Mouse (Mus musculus): Measurements from ENCODE around the gene Arhgap1.

Arhgap1 gene

DNA sequence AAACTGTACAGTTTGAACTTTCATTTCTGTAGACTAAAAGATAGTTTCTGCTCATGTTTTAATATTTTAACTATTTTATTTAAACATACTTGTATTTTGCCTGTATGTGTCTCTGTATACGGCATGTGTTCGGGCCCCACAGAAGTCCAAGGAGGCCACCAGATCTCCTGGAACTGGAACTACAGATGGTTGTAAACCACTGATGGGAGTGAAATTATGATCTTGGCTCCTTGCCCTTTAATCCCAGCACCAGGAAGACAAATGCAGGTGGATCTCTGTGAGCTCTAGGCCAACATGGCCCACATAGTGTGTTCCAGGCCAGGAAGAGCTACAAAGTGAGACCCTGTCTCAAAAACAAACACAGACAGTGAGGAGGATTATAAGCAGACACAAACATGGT is 51.7 kb downstream of the Arhgap1 start:
- no peak for DNase-seq

DNA sequence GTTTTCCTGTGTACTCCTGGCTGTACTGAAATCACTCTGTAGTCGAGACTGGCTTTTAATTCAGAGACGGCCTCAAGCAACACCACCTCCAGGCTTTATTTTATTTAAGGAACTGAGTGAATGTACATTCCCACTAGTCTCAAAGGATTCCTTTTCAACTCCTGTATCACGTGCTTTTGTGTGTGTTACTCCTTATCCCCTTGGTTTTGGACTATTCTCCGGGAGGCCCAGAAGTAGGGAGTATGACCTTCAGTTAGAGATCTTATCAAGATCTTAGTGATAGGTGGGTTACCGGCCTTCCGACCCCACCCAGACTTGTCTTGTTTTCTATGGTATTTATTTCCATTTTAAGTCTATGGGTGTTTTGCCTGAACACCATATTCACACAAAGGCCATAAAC is 56.1 kb downstream of the Arhgap1 start:
- DNase-seq: no peak

DNA sequence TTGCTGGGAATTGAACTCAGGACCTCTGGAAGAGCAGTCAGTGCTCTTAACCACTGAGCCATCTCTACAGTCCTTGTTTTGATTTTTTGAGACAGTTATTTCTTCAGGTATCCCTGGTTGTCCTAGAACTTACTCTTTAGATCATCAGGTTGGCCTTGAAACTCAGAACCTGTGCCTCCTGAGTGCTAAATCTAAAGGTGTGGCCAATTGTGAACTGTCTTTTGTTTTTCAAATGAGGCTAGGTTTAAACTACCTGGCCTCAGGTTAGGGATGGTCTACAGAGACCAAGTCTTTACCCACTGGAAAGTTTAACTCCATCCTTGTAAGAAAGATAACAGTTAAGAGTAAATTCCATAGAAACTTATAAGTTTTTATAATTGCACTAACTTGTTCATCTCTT is 56.8 kb downstream of the Arhgap1 start:
- no peak for DNase-seq

DNA sequence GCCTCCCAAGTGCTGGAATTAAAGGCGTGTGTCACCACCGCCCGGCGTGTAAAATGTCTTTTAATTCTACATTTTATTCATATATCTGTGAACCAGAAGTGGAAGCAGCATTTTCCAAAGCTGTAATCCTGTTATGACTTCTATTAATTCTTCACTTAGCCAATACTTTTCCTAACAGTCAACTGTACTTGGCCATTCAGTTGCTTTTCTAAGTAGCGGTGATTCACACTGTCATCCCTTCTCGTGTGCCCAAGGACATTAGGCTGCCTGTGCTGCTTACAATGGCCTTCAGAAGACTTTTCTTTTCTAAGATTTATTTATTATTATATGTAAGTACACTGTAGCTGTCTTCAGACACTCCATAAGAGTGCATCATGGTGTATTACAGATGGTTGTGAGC is 58.7 kb downstream of the Arhgap1 start:
- no peak for DNase-seq

- peak; percentile 94 for DNase-seq
Observed at GRCm38 (mm10) chr2:91710272-91711234, 60.9 kb downstream of the Arhgap1 start, which contains the start of the genes Atg13 and Harbi1. Atg13 (minus strand) TSS chr2:91710576. Harbi1 (plus strand) TSS chr2:91710852.

GRCm38 (mm10) chr2:91711256-91711925 is 61.7 kb downstream of the Arhgap1 start:
- DNase-seq: no peak

- DNase-seq: no peak
Observed at GRCm38 (mm10) chr2:91714921-91715320, 65.3 kb downstream of the Arhgap1 start.

GRCm38 (mm10) chr2:91718276-91718675 is 68.6 kb downstream of the Arhgap1 start:
- DNase-seq: no peak
